Mouse (Mus musculus) heart, postnatal 4 days (tissue): ENCODE data around the gene Endov. TPM values are rescaled to one million over a fixed set of nuclear protein-coding genes. Genes with fewer than 3 reads are reported as not detected.
A peak's percentile ranks its signal among the peaks of the same experiment; 100 is the strongest.

Source experiments
- DNase-seq: peaks from one replicate; pipeline ENCODE4 v3.0.0; 2021
- total RNA-seq, 2 experiments: library from RNA; stranded (reverse); gene quantifications; 2 replicates each; pipeline ENCODE4 v1.2.3; 2021

Gene Endov
- 10 to 100 TPM; 15.7 to 17.4 TPM for total RNA-seq

DNA sequence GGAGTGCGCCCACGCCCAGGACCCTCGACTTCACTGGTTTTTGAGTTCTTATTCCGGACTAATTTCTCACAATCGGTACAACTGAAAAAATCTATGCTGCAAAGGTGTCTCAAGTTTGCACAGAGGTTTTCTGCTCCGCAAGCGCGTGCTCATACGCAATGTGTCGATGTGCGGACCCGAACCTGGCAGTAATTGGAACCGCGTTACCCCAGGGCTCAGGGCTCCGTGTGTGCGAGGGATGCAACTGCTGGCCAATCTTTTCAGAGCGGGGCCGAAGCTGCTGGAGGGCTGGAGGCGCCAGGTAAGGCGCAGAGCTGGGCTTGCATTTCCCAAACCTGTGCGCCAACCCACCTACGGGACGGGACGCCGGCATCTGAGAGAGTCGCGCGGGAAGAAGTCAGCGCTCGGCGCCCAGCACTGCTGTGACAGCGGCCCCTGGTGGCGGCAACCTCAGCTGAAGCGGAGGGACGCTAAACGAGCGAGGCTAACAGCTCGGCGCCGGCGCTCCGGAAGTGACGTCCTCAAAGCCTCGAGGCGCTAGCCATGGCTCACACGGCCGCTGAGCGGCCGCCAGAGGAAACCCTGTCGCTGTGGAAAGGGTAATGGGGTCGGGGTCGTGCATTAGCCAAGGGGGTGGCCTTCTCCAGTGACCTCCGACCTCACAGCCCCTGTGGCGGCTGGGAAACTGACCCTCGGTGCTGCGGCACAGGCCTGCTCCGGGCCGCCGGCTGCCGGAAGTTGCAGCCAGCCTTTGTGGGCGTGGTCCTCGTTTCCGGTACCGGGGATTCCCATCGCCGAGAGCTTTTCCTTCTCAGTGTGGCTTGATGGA lies at the start of gene Endov:
Gene Endov (plus strand): TSS at position 487 of the 829 bp plus-strand sequence.
- DNase-seq, result peak; percentile 99

DNA sequence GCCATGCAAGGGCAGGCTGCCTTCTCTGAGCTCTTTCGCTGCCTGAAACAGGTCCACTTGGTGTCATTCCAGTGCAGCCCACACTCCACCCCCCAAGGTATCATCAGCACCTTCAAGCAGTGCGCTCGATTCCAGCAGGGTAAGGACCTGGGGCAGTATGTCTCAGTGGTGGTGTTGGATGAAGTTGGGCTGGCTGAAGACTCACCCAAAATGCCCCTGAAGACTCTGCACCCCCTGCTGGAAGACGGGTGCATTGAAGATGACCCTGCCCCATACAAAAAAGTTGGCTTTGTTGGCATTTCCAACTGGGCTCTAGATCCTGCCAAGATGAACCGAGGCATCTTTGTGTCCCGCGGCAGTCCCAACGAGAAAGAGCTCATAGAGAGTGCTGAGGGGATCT lies 48.9 kb upstream of the Endov start:
- DNase-seq, result no peak

DNA sequence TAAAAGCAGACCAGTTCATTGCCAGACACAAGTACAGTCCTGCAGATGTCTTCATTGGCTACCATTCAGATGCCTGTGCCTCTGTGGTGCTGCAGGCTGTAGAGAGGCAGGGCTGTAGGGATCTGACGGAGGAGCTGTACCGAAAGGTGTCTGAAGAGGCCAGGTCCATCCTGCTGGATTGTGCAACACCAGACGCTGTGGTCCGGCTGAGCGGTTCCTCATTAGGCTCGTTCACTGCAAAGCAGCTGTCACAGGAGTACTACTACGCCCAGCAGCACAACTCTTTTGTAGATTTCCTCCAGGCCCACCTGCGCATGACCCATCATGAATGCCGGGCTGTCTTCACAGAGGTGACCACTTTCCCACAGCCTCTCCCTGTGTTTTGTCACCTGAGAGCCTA lies 47.7 kb upstream of the Endov start:
- DNase-seq, result no peak

- DNase-seq, result no peak
Observed at GRCm38 (mm10) chr11:119456097-119456496, 35.0 kb upstream of the Endov start.

DNA sequence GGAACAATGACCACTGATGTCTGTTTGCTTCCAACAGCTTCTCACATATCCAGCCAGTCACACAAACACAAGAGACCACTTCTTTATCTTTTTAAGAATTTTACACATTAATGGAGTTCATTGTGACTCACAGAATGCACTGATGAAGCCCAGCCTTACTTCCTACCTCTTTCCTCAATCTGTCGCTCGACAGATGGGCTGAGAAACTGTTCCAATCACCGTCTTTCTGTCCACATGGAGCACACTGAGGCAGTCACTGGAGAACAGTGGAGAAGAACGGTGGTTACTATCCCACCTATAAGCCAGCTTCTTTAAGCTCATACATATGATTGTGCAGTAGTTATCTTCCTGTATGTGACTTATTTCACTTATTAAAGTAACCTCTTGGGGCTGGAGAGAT lies 13.3 kb upstream of the Endov start:
- no peak for DNase-seq

- no peak for DNase-seq
Observed at GRCm38 (mm10) chr11:119491690-119492087, 542 bp downstream of the Endov start.

DNA sequence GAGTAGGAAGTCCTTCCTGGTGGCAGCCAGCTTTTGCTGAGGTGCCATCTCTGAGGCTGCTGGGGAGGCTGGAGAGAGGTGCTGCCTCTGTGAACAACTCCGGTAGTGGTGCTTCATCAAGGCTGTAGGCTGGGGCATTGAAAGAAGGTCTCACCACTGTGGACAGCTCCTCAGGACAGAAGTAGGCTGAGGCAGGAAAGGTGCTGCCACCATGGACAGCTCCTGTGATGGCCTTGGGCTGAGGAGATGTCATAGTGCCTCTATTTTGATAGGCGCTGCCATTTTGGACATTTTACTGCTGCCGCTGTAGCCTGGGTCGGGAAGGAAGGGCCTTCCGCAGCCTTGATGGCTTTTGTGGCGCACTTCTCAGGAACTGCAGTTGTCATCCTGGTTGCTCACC lies 1.7 kb downstream of the Endov start:
- DNase-seq, result no peak

DNA sequence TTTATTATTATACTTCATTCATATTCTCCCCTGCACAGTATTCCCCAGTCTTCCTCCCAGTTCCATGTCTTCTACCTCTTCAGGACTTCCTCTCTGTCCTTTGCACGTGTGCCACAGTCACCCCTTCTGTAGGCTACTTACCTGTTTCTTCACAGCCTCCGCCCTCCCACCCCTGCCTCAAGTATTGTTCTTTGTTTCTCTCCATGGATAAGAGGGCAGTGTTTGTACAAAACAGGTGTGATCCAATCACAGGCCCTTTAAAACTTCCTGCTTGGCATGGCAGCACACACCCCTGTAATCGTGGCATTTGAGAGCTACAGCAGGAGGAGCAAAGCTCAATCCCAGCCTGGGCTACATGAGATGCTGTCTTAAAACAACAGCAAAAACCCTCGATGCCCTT lies 2.4 kb downstream of the Endov start:
- no peak for DNase-seq

- DNase-seq, result no peak
Observed at GRCm38 (mm10) chr11:119496147-119496546, 5.0 kb downstream of the Endov start.

DNA sequence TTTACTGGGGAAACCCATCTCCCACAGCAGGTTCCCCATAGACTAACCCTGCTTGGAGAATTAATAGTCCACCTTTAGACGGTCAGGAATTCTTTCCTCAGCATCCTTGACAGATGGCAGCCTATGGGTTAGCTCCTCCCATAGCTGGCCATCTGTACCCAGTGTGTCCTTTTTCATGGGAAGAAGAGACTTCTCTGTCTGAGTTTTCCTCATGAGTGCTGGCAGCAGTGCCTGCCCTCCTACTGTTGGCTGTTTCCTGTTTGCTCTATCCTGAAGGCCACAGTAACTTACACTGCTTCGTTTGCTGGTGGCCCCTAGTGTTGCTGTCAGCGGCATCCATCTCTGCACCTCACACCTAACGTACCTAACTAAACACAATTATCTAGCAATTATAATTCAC lies 6.3 kb downstream of the Endov start:
- no peak for DNase-seq

GRCm38 (mm10) chr11:119499297-119499696 lies 8.2 kb downstream of the Endov start:
- DNase-seq, result no peak

DNA sequence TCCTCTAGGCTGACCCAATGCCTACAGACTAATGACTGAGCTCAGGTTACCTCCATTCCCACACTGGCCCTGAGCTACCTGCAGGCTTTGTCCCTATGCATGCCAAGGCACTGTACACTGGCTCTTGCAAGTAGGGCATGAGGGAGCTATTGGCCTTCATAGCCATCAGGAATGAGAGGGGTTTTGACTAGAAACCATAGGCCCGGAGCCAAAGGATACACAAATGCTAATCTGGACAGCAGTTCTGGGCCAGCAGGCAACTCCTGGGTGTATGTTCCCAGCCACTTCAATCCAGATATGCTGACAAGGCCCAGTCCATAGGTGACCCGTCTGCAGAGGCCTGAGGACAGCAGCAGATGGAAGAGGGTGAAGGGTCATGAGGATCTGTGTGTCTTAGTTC lies 8.9 kb downstream of the Endov start:
- no peak for DNase-seq

DNA sequence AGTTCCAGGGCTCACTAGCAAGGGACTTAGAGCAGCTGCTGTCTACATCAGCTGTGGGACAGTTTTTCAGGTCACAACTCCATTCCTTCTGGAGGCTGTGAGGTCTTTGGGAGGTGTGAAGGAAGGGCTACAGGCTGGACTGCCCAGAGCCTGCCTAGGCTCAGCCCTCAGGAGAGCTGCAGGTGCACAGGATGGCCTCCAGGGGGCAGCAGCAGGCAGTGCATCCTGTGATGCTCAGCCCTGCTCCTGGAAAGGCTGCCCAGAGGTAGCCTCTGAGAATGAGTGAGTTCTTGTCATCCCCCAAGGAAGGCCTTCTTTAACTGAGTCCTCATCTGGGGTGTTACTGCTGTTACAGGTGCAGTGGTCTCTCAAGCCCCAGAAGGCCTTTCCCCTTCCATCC lies 12.5 kb downstream of the Endov start:
- DNase-seq, result peak; percentile 82

DNA sequence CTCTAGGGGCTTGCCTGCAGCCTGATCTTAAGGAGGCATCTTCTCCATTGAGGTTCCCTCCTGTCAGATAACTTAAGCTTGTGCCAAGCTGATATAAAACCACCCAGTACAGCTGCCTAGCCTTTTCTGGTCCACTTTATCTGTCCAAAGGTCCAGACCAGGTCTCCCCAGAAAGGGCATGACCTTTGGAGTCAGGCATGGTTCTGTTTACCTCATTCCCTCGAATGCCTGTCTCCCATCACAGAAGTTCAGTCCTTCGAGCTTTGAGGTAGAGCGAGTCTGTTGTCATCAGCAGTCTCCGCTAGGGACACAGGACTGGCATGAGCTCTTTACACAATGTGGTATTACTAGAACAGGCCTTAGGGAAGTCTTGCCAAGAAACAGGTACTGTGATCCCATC lies 15.2 kb downstream of the Endov start:
- no peak for DNase-seq

GRCm38 (mm10) chr11:119507772-119508171 lies 16.6 kb downstream of the Endov start:
- DNase-seq, result no peak

DNA sequence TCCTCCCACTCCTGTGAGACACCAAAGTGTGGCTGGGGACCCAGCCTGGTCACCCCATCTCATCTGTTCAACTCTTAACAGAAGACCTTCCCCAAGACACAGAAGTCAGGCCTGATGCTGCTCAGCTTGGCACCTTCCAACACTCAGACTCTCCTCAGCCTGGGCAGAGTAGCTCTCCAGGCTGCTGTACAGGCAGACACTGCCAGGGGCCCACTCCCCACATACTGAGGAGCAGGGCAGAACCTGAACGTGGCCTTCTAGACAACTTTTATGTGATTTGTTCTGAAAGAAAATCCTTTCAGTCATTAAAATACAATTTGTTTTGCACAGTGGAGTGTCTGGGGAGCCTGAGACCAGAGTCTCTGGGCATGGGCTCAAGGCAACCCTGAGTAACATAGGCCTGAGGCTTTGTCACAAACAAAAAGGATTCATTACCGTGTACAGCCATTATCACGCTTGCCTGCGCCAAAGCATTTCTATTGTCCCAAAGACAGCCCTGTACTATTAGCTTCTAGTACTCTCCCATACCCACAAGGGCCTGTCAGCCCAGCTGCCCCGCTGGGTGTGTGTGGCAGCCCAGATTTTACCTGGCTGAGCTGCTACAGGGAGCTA lies 18.1 kb downstream of the Endov start:
- no peak for DNase-seq

DNA sequence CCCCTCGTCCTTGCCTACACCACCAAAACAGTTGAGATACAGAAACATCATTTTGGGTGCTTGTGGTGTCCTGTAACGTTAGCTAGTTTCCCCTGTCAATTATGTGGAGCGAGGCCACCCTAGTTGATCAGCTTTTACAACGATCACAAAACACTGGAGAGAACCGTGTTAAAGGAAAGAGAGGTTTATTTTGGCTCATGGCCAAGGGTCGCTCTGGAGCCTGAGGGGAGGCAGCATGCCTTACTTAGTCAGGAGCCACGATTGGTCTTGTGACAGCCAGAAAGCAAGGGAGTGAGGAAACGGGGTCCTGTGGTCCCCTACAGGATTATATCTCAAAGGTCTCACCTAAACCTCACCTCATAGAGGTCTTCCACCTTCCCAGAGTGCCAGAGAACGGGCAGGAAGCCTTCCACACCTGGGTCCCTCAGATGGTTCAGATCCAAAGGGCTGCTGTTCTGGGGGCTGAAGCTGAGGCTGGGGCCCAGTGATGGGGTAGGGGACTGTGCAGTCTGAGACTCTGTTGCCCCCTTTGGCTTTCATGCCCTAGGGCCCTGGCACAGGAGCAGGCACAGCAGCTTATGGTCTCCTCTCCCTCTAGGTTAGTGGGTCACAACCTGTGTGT lies 22.0 kb downstream of the Endov start:
- DNase-seq, result no peak

DNA sequence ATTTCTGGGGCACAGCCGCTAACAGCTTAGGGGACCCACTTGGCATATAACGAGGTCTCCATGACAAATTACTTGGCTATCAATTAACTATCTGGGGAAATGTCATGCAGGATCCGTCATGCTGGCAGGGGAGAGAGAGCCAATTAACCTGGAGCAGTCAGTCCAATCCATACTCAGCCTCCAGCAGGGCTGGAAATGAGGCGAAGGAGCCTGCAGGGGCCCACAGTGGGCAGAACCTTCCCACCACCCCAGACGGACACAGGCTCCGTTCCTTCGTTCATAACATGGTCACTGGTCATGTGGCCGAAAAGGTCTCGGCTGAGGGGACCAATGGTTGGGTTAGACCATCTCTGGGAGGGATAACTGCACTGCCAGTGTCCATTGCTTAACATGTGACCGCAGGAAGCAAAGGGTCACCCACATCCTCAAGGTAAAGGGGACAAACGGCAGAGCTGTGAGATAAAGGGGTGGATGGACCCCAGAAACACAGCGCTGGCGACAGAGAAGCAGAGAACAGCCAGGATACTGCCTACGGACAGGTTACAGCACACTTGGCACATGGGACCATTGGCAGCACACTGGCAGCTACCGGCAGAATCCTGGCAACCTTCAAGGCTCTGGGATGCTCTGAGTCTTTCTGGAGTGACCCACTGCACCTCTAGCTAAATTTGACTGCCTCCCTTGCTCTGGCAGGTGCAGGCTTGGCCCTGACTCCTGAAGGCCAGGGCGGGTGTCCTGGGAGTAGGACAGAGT lies 23.1 kb downstream of the Endov start:
- no peak for DNase-seq

- no peak for DNase-seq
Observed at GRCm38 (mm10) chr11:119514967-119515636, 24.0 kb downstream of the Endov start.

DNA sequence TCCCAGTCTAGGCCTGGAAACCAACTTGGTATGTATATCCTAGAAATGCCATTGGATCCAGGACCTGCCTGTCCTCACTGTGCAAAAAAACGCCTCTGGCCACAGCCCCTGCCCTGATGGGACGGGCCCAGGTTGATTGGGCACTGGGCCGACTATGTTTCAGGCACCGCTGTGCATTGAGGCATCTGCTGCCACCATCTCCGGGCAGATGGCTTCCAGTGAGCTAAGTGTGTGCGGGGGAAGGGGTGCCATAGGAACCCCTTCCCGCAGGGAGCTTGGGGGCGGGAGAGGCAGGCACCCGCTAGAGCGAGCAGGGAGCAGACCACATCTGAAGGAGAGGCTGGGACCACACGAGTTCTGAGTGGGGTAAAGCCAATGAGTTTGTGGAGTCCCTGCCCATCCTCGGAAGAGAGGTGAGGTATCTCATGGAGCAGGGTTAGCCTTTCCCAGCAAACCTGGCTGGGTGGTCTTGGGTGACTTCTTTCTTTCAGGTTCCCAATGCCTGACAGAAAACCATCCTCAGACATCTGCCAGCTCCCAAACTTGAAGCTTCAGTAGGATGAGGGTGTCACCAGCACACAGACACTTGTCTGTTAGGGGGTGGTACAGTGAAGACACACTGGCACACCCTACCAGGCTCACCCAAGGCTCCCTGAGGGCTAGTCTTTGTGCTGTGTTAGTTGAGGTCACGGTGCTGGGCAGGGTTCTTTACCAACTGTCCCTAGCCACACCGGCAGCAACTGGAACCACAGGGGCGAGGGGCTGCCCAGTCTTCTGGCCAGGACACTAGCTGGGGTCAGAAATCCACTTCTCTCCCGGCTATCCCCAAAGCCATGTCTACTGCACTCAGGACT lies 24.9 kb downstream of the Endov start:
- no peak for DNase-seq

DNA sequence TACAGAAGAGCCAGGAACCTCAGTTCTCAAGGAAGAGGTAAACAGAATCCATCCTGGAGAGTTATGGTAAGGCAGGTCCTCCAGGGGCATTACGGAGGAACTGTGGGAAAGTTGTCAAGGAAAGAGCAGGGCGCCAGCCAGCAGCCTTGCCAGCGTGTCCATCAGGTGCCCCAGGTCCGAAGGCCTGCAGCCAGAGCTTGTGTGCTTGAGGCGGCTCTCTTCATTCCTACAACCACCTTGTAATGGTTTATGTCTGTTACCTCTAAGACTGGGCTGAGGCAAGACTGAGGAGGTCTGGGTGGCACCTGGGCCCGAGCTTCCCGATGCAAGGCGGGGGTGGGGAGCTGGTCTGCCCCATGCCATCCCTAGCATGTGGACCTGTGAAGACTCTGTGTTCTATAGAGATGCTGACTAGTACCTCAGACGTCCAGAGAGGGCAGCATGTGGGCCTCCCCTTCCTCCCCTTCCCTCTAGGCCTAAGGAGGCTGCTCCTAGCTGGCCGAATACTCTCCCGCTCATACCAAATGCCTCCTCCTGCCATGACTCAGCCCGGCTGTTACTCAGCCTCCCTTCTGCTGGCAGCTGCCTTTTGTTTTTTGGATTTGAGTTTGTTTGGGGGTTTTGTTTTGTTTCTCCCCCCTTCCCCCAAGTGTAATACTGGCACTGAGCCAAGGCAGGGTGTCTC lies 25.7 kb downstream of the Endov start:
- peak; percentile 37 for DNase-seq
